Mouse (Mus musculus): Measurements from ENCODE around the gene Gm21969.

DNA sequence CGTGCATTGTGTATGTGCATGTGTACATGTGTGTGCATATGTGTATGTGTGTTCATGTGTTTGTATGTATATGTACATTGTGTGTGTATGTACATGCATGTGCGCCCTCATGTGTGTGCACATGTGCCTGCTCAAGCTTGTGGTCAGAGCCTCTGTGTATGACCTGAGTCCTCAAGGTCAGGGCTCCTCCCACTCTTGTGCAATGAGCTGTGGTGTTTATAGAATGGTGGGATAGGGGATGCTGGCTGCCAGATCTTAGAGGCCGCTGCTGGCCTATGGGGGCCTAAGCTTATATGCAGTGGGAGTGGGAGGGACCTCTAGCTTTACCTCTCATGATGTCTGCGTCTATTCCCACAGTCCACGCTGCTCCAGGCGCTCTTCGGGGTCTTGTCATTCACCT lies 17.3 kb upstream of the Gm21969 start:
- TF ChIP-seq CTCF (conservative IDR thresholded peaks at IDR 0.05; ENCODE audit: insufficient read depth, insufficient read length, low read depth, low read length) (no peak), POLR2A (IDR thresholded peaks at IDR 0.05; ENCODE audit: low read depth, low read length) (no peak)

Measured in kidney, adult 2 months (tissue).